Mouse (Mus musculus) megakaryocyte, embryonic 14.5 days (primary cell): ENCODE measurements around the gene Ppp1r15a. TPM values are rescaled to one million over a fixed set of nuclear protein-coding genes. Genes with fewer than 3 reads are reported as not detected.

Source experiments
- H3K27me3 ChIP-seq: replicated peaks from 2 replicates; pipeline ENCODE3; 2012; ENCODE audit warnings: inconsistent platforms
- H3K36me3 ChIP-seq: replicated peaks from 2 replicates; pipeline ENCODE3; 2012; ENCODE audit warnings: low read length, inconsistent platforms, mixed read lengths
- H3K4me1 ChIP-seq: 2 replicates; pipeline ENCODE4 v1.6.1; 2012; ENCODE audit warnings: inconsistent platforms
- H3K4me3 ChIP-seq: replicated peaks from 2 replicates; pipeline ENCODE3; 2012; ENCODE audit warnings: moderate library complexity, mild to moderate bottlenecking, inconsistent platforms
- H3K9me3 ChIP-seq: 2 replicates; pipeline ENCODE4 v1.6.1; 2012; ENCODE audit warnings: inconsistent platforms
- FLI1 ChIP-seq: IDR thresholded peaks from 2 replicates; pipeline ENCODE4 v1.6.1; 2012; ENCODE audit warnings: low read length, inconsistent platforms, mixed read lengths
- GATA1 ChIP-seq: IDR thresholded peaks from 3 replicates; pipeline ENCODE4 v1.6.1; 2012; ENCODE audit warnings: mixed read lengths, low read length, inconsistent platforms, borderline replicate concordance
- polyA plus RNA-seq: library from polyadenylated mRNA; stranded (reverse); fragments of >175 nt; gene quantifications from 2 replicates; pipeline ENCODE4 v1.2.3, GENCODE M21; 2012; ENCODE audit warnings: low replicate concordance; ENCODE audit not compliant: insufficient read depth

Ppp1r15a gene
- polyA plus RNA-seq, 1 experiment = 361 TPM

- TF ChIP-seq GATA1 (no peak), FLI1 (no peak)
- Histone ChIP-seq H3K4me3 (no peak overlapping the region), H3K4me1 (peaks cover 81% of the 10 kb centered on the region), H3K9me3 (no peaks in the 10 kb centered on the region), H3K27me3 (no peaks in the 10 kb centered on the region), H3K36me3 (peaks cover 6% of the 10 kb centered on the region)
Observed at GRCm38 (mm10) chr7:45565446-45565845, 39.4 kb upstream of the Ppp1r15a start.

DNA sequence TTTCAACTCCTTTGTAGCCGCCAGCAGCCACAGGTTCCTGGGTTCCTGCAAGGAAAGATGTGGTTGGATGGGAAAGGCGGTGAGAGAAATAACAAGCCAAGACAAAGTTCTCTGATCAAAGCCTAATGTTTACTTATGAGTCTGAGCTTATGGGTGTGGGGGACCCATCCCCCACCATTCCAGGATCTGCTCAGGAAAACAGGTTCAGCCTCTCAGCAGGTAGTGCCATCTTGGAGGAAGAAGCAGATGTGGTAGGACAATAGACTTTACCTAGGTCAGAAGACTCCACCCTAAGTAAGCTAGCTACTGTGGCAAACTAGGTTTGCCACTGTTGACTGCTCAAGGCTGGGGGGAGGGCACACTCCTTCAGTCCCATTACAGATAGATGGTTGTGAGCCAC, 38.7 kb upstream of the Ppp1r15a start:
- Histone ChIP-seq H3K4me1 (peaks cover 83% of the 10 kb centered on the region), H3K4me3 (no peak overlapping the region), H3K9me3 (no peaks in the 10 kb centered on the region), H3K36me3 (peaks cover 6% of the 10 kb centered on the region), H3K27me3 (no peaks in the 10 kb centered on the region)
- TF ChIP-seq FLI1 (no peak), GATA1 (no peak)

DNA sequence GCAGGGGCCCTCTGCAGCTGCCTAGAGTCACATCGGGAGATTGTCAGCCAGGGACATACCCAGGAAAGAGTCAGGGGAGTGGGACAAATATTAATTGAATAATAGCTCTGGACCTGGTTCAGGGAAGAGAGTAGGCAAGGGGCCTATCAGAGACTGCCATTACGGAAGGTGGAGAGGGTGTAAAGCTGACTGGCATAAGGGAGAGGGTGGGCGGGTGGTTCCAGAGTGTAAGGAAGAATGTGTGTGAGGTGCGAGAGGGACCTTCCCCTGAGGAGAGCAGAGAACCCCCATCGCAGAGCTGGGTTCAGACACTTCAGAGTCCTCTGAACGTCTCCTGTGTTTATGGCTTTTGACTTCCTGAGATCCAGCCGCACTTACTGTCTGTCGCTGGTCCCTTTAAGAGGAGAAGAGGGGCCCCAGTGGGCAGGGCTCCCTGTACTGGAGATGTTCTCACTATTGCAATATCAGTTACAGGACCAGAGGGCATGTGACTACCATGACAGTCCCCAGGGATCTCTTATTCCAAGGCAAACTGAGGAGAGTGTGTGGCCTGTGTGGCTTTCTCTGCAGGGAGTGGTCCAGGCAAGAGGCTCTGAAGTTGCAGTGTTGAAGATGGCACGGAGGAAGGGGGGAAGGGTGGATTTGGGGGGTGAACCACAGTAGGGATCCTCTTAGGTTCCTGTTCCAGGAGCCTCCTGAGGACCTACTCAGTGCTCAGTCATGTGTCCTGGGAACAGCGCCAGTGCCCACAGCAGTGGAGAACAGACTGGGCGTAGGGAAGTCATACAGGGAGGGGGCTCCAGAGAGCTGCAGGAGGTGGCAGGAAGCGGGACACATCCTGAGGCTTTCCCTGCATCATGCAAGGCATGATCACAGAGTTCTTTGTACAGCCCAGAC, 35.8 kb upstream of the Ppp1r15a start:
- no peaks in the 10 kb centered on the region for H3K9me3 ChIP-seq
- peaks cover 3% of the 10 kb centered on the region for H3K36me3 ChIP-seq
- H3K4me3 ChIP-seq = peak overlapping the region; percentile 83
- H3K4me1 ChIP-seq = peaks cover 65% of the 10 kb centered on the region
- peaks cover 10% of the 10 kb centered on the region for H3K27me3 ChIP-seq
- TF ChIP-seq FLI1 (no peak), GATA1 (no peak)

DNA sequence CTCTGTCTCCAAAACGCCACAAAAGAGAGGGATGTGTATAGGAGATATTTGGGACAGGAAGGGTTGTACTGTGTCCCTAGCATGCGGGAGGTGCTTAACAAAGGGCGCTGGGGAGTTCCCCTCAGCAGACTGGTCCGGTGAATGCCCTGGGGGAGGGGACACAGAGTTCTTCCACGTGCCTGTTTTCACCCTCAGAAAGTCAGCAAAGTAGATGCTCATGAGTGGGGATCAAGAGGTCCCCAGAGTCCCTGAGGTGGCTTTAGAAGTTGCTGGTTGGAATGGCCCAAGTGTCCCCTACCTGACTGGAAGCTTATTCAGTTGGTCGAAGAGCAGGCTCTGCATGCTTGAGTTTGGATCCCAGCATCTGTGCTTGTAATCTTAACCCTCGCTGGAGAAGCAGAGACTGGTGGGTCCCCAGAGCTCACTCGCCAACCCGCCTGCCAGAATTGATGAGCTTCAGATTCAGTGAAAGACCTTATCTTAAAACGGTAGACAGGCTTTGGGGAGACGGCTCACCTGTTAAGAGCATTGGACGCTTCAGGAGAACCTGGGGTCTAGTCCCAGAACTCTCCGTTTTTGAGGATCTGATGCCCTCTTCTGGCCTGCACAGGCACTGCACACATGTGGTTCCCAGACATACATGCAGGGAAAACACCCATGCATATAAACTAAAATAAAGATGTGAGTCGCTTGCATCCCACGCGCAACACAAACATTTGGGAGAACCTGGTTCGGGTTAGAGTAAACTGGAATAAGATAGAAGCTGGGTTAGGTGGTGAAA, 35.0 kb upstream of the Ppp1r15a start:
- Histone ChIP-seq H3K9me3 (no peaks in the 10 kb centered on the region), H3K4me1 (peaks cover 61% of the 10 kb centered on the region), H3K27me3 (peaks cover 10% of the 10 kb centered on the region), H3K36me3 (no peaks in the 10 kb centered on the region), H3K4me3 (peak overlapping the region; percentile 83)
- no peak for TF ChIP-seq FLI1
- TF ChIP-seq GATA1 = no peak

GRCm38 (mm10) chr7:45560241-45560640, 34.2 kb upstream of the Ppp1r15a start:
- no peaks in the 10 kb centered on the region for H3K36me3 ChIP-seq
- peaks cover 10% of the 10 kb centered on the region for H3K27me3 ChIP-seq
- H3K9me3 ChIP-seq = no peaks in the 10 kb centered on the region
- TF ChIP-seq FLI1 (no peak), GATA1 (no peak)
- peaks cover 57% of the 10 kb centered on the region for H3K4me1 ChIP-seq
- H3K4me3 ChIP-seq = peak overlapping the region; percentile 33

GRCm38 (mm10) chr7:45558907-45559306, 32.8 kb upstream of the Ppp1r15a start:
- no peak for TF ChIP-seq GATA1
- TF ChIP-seq FLI1 = no peak
- Histone ChIP-seq H3K36me3 (no peaks in the 10 kb centered on the region), H3K27me3 (peaks cover 15% of the 10 kb centered on the region), H3K4me3 (no peak overlapping the region), H3K4me1 (peaks cover 52% of the 10 kb centered on the region), H3K9me3 (no peaks in the 10 kb centered on the region)

DNA sequence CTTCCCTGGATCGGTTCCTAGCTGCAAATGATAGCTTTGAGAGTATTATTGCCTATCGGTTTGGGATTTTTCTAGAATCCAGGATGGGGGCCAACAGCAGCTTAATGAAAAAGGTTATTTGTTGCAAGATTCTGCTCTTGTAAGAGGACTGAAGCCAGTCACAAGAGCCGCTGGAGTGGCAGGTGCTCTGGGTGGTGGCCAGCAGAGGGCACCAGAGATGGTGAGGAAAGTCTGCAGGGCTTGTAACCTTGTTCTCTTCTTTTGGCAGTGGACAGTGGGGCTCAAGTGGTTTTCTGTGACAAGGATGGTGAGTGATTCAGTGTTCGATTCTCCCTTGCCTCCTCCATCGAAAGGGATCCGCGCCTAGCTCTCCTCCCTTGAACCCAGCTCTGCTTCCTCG, 29.7 kb upstream of the Ppp1r15a start:
- Histone ChIP-seq H3K9me3 (no peaks in the 10 kb centered on the region), H3K4me3 (no peak overlapping the region), H3K27me3 (peaks cover 31% of the 10 kb centered on the region), H3K4me1 (peaks cover 39% of the 10 kb centered on the region), H3K36me3 (no peaks in the 10 kb centered on the region)
- TF ChIP-seq FLI1 = no peak
- TF ChIP-seq GATA1 = no peak

DNA sequence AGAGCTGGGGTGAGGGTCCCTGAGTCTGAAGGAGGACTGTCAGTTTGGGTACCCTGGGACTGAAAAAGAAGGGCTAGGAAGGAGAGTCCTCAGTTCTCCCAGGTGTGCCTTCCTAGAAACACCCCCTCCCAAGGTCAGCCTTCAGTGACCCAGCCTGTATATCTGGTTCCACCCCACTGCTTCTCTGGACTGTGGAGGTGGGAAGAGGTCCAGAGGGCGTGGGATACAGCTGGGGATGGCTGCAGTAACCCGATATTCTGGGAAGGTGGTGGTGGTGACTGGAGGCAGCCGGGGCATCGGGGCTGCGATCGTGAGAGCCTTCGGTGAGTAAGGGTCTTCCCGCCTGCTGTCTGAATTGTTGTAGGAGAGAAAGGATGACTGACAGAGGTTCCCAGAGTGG, 28.7 kb upstream of the Ppp1r15a start, which contains the start of gene Hsd17b14:
Gene Hsd17b14 (plus strand): TSS at position 150 of the 400 bp plus-strand sequence.
- Histone ChIP-seq H3K9me3 (no peaks in the 10 kb centered on the region), H3K4me3 (no peak within 1 kb of the TSS), H3K4me1 (peaks cover 32% of the 10 kb centered on the region), H3K27me3 (peaks cover 39% of the 10 kb centered on the region), H3K36me3 (no peaks in the 10 kb centered on the region)
- no peak for TF ChIP-seq FLI1
- no peak for TF ChIP-seq GATA1

GRCm38 (mm10) chr7:45553990-45554389, 27.9 kb upstream of the Ppp1r15a start:
- peaks cover 26% of the 10 kb centered on the region for H3K4me1 ChIP-seq
- H3K9me3 ChIP-seq = no peaks in the 10 kb centered on the region
- no peak for TF ChIP-seq FLI1
- H3K36me3 ChIP-seq = no peaks in the 10 kb centered on the region
- peaks cover 46% of the 10 kb centered on the region for H3K27me3 ChIP-seq
- H3K4me3 ChIP-seq = no peak overlapping the region

DNA sequence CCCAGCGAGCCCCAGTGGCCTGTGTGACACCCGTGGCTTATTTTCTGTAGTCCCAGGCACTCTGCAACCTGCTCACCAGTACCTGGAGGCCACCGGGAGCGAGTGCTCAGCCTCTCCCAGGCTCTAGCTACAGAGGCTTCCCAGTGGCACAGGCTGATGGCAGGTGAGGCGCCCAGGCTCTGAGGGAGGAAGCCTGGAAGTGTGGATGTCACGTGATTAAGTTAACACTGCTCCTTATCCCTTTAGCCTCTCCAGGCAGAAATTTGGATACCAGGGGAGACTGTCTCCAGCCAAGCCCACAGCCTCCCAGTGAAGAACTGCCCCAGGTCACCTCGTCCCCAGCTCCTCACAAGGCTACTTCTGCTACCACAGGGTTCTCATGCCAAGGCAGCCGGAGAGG, 27.5 kb upstream of the Ppp1r15a start:
- Histone ChIP-seq H3K4me1 (peaks cover 22% of the 10 kb centered on the region), H3K27me3 (peaks cover 48% of the 10 kb centered on the region), H3K36me3 (no peaks in the 10 kb centered on the region), H3K4me3 (no peak overlapping the region), H3K9me3 (no peaks in the 10 kb centered on the region)
- TF ChIP-seq FLI1 (no peak), GATA1 (no peak)
